Mouse (Mus musculus) brain, embryonic 14.5 days (tissue): Measurements from ENCODE around the gene Gsg1l.

Experiments
- CTCF ChIP-seq: fragments of 200-500 bp; IDR thresholded peaks from 2 replicates; pipeline ENCODE4 v1.5.1; 2012; ENCODE audit warnings: inconsistent platforms, mild to moderate bottlenecking, moderate library complexity, borderline replicate concordance; ENCODE audit not compliant: insufficient read depth, insufficient read length; ENCODE audit errors: extremely low read depth
- POLR2A ChIP-seq: fragments of 200-500 bp; IDR thresholded peaks from 2 replicates; pipeline ENCODE4 v1.6.1; 2012; ENCODE audit warnings: mild to moderate bottlenecking, inconsistent platforms, borderline replicate concordance; ENCODE audit not compliant: poor library complexity, insufficient read depth, insufficient read length, severe bottlenecking; ENCODE audit errors: extremely low read depth

GRCm38 (mm10) chr7:126083980-126084348 lies 1.8 kb upstream of the Gsg1l start:
- TF ChIP-seq CTCF = no peak
- TF ChIP-seq POLR2A = no peak
